Mouse (Mus musculus) liver, adult 2 months (tissue): ENCODE data around the gene Rapgefl1. TPM values are rescaled to one million over a fixed set of nuclear protein-coding genes. Genes with fewer than 3 reads are reported as not detected.
A peak's percentile ranks its signal among the peaks of the same experiment; 100 is the strongest.

ENCODE experiments used
- DNase-seq: peaks from one replicate; pipeline ENCODE4 v3.0.0-alpha.2; 2011; ENCODE audit warnings: low read depth, low spot score; ENCODE audit errors: extremely low read depth
- H3K27ac ChIP-seq: fragments of 200-500 bp; replicated peaks from 2 replicates; pipeline ENCODE4 v1.5.1; 2012; ENCODE audit warnings: low read depth, mild to moderate bottlenecking, control low read depth, inconsistent platforms, low read length; ENCODE audit not compliant: insufficient read depth
- H3K27me3 ChIP-seq: fragments of 200-500 bp; 2 replicates; pipeline ENCODE4 v1.6.1; 2012; ENCODE audit warnings: mild to moderate bottlenecking, moderate library complexity, low read length, inconsistent platforms; ENCODE audit not compliant: control insufficient read depth, insufficient read depth
- H3K36me3 ChIP-seq: fragments of 200-500 bp; 2 replicates; pipeline ENCODE4 v1.6.1; 2012; ENCODE audit warnings: low read length, inconsistent platforms; ENCODE audit not compliant: control insufficient read depth, insufficient read depth
- H3K4me1 ChIP-seq: fragments of 200-500 bp; 2 replicates; pipeline ENCODE4 v1.6.1; 2011; ENCODE audit warnings: low read length; ENCODE audit not compliant: control insufficient read depth, insufficient read depth
- H3K4me3 ChIP-seq: fragments of 200-500 bp; 2 replicates; pipeline ENCODE4 v1.5.1; 2011; ENCODE audit warnings: low read depth, mild to moderate bottlenecking, control low read depth, low read length, moderate library complexity; ENCODE audit not compliant: insufficient read depth
- H3K79me2 ChIP-seq: fragments of 200-500 bp; 2 replicates; pipeline ENCODE4 v1.6.1; 2012; ENCODE audit warnings: inconsistent platforms, mild to moderate bottlenecking, low read length, moderate library complexity; ENCODE audit not compliant: control insufficient read depth, insufficient read depth
- H3K9ac ChIP-seq: fragments of 200-500 bp; 2 replicates; pipeline ENCODE4 v1.6.1; 2012; ENCODE audit warnings: low read depth, mild to moderate bottlenecking, control low read depth, inconsistent platforms, low read length
- CTCF ChIP-seq: fragments of 200-500 bp; IDR thresholded peaks from 2 replicates; pipeline ENCODE4 v1.5.1; 2011; ENCODE audit warnings: low read depth, low read length, control low read depth
- POLR2A ChIP-seq: fragments of 200-500 bp; IDR thresholded peaks from 2 replicates; pipeline ENCODE4 v1.6.1; 2011; ENCODE audit warnings: low read length, control low read depth; ENCODE audit not compliant: insufficient read depth; ENCODE audit errors: extremely low read depth
- WGBS: fragments of 180-500 bp; shearing (Covaris S2); methylation state at CpG from one replicate; pipeline ENCODE4 v1.1.7; 2018; 5-methylcytosine and 5-hydroxymethylcytosine counted together
- polyA plus RNA-seq: library from polyadenylated mRNA; depleted of rRNA; stranded (reverse); fragments of >200 nt; gene quantifications from 2 replicates; pipeline ENCODE4 v1.2.3, GENCODE M21; 2012
- total RNA-seq: library from RNA; depleted of rRNA; stranded (reverse); fragments of >200 nt; gene quantifications from 2 replicates; pipeline ENCODE4 v1.2.3, GENCODE M21; 2014

The Rapgefl1 gene
- total and polyA plus RNA-seq, 2 experiments, result 0.18 to 1.9 TPM

DNA sequence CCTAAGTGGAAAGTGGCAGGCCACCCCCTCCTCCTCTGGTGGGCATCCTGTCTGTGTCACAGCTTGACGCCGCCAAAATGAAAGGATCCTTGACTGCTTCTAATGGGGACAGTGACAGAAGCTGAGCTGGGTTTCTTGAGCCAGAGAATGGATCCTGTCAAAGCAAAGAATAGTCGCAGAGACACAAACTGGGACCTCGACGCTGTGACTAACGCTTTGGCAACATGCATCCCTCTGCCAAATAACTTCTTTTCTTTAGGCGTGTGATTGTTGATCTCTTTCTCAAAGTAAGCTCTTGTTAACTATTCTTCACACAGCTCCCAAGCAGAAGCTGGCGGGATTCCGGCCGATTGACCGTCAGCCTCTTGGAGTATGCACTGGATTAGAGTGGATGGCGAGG lies 30.7 kb downstream of the Rapgefl1 start:
- Histone ChIP-seq H3K4me3 (no peak overlapping the region), H3K27ac (no peak overlapping the region), H3K4me1 (peaks cover 3% of the 10 kb centered on the region), H3K36me3 (peaks cover 4% of the 10 kb centered on the region; the same call in 1 of the 2 replicates), H3K27me3 (no peaks in the 10 kb centered on the region), H3K9ac (no peak overlapping the region), H3K79me2 (peaks cover 18% of the 10 kb centered on the region; the same call in 1 of the 2 replicates)
- DNase-seq, result no peak
- no peak for TF ChIP-seq CTCF
- TF ChIP-seq POLR2A, result no peak
- WGBS, result 94% methylated on average over 12 of the region's 12 CpGs

DNA sequence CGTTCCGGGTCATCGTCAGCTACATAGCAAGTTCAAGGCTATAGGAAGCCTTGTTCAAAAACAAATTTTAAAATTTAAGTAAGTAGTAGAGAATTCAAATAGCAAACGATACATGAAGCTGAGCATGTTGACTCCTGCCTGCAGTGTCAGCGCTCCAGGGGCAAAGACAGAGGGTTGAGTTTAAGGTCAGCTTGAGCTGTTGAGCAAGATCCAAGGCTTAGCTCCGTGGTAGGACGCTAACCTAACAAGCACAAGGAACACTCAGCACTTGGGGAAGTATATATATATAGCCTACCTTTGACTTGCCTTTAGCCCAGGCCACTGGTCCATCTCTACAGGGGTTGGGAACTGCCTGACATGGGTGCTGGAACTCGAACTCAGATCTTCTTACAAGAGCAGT lies 33.3 kb downstream of the Rapgefl1 start:
- no peak overlapping the region for H3K4me3 ChIP-seq
- TF ChIP-seq CTCF (no peak), POLR2A (no peak)
- H3K27ac ChIP-seq, result no peak overlapping the region
- peaks cover 4% of the 10 kb centered on the region; the same call in 1 of the 2 replicates for H3K36me3 ChIP-seq
- peaks cover 24% of the 10 kb centered on the region; the same call in 1 of the 2 replicates for H3K79me2 ChIP-seq
- 64% methylated on average over 8 of the region's 8 CpGs for WGBS
- H3K27me3 ChIP-seq, result no peaks in the 10 kb centered on the region
- no peaks in the 10 kb centered on the region for H3K4me1 ChIP-seq
- no peak overlapping the region for H3K9ac ChIP-seq
- DNase-seq, result no peak

DNA sequence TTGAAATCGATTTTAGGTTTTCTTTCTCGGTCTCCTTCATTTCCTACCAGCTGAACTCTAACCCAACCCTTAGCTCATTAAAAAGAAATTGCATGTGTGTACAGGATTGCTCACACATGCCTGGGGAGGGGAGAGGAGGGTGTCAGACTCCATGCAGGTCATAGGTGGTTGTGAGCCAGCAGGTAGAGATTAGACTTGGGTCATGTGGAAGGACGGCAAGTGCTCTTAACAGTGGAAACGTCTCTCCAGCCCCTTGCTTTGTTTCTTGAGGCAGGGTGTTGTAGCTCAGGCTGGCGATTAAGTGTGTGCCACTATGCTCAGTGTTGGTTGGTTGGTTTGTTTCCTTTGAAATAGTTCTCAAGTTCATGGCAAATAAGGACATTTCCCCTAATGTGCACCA lies 34.2 kb downstream of the Rapgefl1 start:
- TF ChIP-seq CTCF (no peak), POLR2A (no peak)
- no peaks in the 10 kb centered on the region for H3K27me3 ChIP-seq

DNA sequence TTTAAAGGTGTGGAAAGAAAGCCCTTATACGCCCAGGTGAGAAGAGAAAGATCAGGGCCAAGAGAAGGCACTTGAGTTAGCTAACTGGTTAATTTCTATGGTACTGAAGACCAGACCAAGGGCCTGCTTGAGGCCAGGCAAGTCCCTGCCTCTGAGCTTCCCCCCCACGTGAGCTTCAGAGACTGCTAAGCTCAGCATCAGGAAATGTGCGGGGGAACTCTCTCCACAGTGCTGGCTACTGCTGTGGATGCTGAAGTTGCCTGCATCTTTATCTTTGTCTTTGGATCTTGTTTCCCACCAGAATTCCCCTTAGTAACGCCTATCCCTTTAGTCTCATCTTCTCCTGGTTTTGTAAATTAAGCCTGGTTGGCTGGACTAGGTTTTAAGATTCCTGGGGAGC lies 34.8 kb downstream of the Rapgefl1 start:
- no peaks in the 10 kb centered on the region for H3K27me3 ChIP-seq
- peaks cover 4% of the 10 kb centered on the region; the same call in 1 of the 2 replicates for H3K36me3 ChIP-seq
- no peak for DNase-seq
- no peaks in the 10 kb centered on the region for H3K4me1 ChIP-seq
- no peak overlapping the region for H3K27ac ChIP-seq
- no peak for TF ChIP-seq CTCF
- TF ChIP-seq POLR2A, result no peak
- 85% methylated on average over 4 of the region's 4 CpGs for WGBS
- peaks cover 27% of the 10 kb centered on the region; the same call in 1 of the 2 replicates for H3K79me2 ChIP-seq
- no peak overlapping the region for H3K4me3 ChIP-seq
- no peak overlapping the region for H3K9ac ChIP-seq

More for the DNA sequence above, 34.2 kb downstream of the Rapgefl1 start:
- 87% methylated on average over 5 of the region's 5 CpGs for WGBS
- Histone ChIP-seq H3K9ac (no peak overlapping the region), H3K4me1 (no peaks in the 10 kb centered on the region), H3K36me3 (peaks cover 4% of the 10 kb centered on the region; the same call in 1 of the 2 replicates), H3K27ac (no peak overlapping the region), H3K4me3 (no peak overlapping the region), H3K79me2 (peaks cover 27% of the 10 kb centered on the region; the same call in 1 of the 2 replicates)
- no peak for DNase-seq

DNA sequence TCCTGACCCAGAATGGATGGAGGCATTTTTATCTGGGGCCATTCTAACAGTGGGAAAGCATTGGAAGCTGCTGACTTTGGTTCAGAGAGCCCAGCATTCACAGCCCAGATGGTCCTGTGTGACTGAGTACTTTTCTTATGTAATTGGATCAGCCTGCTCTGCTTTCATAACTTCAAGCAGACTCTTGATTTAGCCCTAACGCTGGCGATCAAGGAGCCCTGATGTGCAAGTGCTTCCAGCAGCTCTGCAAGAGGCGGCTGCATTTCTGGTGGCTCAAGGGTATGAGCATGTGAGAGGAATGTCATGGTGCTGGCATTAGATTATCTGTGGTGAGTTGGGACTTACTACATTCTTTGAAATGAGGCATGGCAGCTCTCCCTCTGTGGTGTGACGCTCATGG lies 35.5 kb downstream of the Rapgefl1 start:
- H3K4me3 ChIP-seq, result no peak overlapping the region
- peaks cover 30% of the 10 kb centered on the region; the same call in 1 of the 2 replicates for H3K79me2 ChIP-seq
- H3K27me3 ChIP-seq, result no peaks in the 10 kb centered on the region
- DNase-seq, result no peak
- H3K4me1 ChIP-seq, result no peaks in the 10 kb centered on the region
- no peak overlapping the region for H3K27ac ChIP-seq
- H3K36me3 ChIP-seq, result peaks cover 4% of the 10 kb centered on the region; the same call in 1 of the 2 replicates
- H3K9ac ChIP-seq, result no peak overlapping the region
- WGBS, result 91% methylated on average over 4 of the region's 4 CpGs
- no peak for TF ChIP-seq CTCF
- no peak for TF ChIP-seq POLR2A

DNA sequence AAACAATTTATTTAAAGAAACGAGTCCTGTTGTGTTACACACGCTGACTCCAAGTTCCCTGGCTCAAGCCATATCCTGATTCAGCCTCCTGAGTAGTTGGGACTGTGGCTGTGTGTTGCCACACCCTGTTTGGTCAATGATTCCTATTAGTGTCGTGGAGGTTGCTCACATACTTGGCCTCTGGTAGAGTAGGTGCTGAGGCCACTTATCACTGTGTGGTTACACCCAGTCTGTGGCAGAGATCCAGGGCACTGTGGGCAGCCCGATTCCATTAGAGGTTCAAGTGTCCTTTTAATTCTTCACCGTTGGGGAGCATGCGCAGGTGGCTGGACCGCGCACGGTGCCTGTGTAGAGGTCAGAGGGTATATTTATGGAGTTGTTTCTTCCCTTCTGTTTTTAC lies 37.3 kb downstream of the Rapgefl1 start:
- no peak overlapping the region for H3K9ac ChIP-seq
- peaks cover 27% of the 10 kb centered on the region; the same call in 1 of the 2 replicates for H3K79me2 ChIP-seq
- WGBS, result 61% methylated on average over 9 of the region's 9 CpGs
- no peaks in the 10 kb centered on the region for H3K4me1 ChIP-seq
- DNase-seq, result peak; percentile 50
- no peak overlapping the region for H3K27ac ChIP-seq
- H3K36me3 ChIP-seq, result no peaks in the 10 kb centered on the region; the same call in 1 of the 2 replicates
- no peaks in the 10 kb centered on the region for H3K27me3 ChIP-seq
- no peak overlapping the region for H3K4me3 ChIP-seq
- TF ChIP-seq CTCF (no peak), POLR2A (no peak)
